Mouse (Mus musculus) spleen, postnatal 36 days (tissue): ENCODE measurements around the gene Slco4a1.

Experiments used
- DNase-seq, 2 experiments: peaks; one replicate each; pipeline ENCODE4 v3.0.0; 2022; ENCODE audit warnings: low spot score in 2 of 2, mixed read lengths in 1 of 2

The Slco4a1 gene

GRCm38 (mm10) chr2:180444957-180445785 lies 10.9 kb upstream of the Slco4a1 start:
- peak; percentile 40 to 56 for DNase-seq

GRCm38 (mm10) chr2:180445962-180446361 lies 10.1 kb upstream of the Slco4a1 start:
- DNase-seq: no peak

GRCm38 (mm10) chr2:180449007-180449406 lies 7.0 kb upstream of the Slco4a1 start:
- DNase-seq: peak; percentile 54 to 60

GRCm38 (mm10) chr2:180450529-180450928 lies 5.5 kb upstream of the Slco4a1 start:
- no peak for DNase-seq

GRCm38 (mm10) chr2:180456705-180457104 lies 660 bp downstream of the Slco4a1 start:
- DNase-seq: no peak

- no peak for DNase-seq
These were observed 1.6 kb downstream of the Slco4a1 start for GRCm38 (mm10) chr2:180457680-180458079.

- no peak for DNase-seq
These were observed 3.4 kb downstream of the Slco4a1 start for GRCm38 (mm10) chr2:180459437-180459836.

- no peak for DNase-seq
These were observed 4.8 kb downstream of the Slco4a1 start for GRCm38 (mm10) chr2:180460801-180461200.

- DNase-seq: no peak
These were observed 6.5 kb downstream of the Slco4a1 start for GRCm38 (mm10) chr2:180462593-180462992.

- DNase-seq: no peak
These were observed 10.5 kb downstream of the Slco4a1 start for GRCm38 (mm10) chr2:180466505-180466904.

GRCm38 (mm10) chr2:180468871-180469270 lies 12.8 kb downstream of the Slco4a1 start:
- no peak for DNase-seq

GRCm38 (mm10) chr2:180469768-180470167 lies 13.7 kb downstream of the Slco4a1 start:
- no peak for DNase-seq

GRCm38 (mm10) chr2:180472306-180473079 lies 16.4 kb downstream of the Slco4a1 start:
- no peak for DNase-seq

GRCm38 (mm10) chr2:180473080-180473440 lies 17.0 kb downstream of the Slco4a1 start:
- peak; percentile 27 to 36 for DNase-seq

- no peak for DNase-seq
These were observed 18.8 kb downstream of the Slco4a1 start for GRCm38 (mm10) chr2:180474864-180475263.

- DNase-seq: no peak
These were observed 26.2 kb downstream of the Slco4a1 start for GRCm38 (mm10) chr2:180482274-180482673.

- no peak for DNase-seq
These were observed 28.8 kb downstream of the Slco4a1 start for GRCm38 (mm10) chr2:180484882-180485281.

GRCm38 (mm10) chr2:180485306-180485705 lies 29.3 kb downstream of the Slco4a1 start:
- DNase-seq: no peak

GRCm38 (mm10) chr2:180488210-180488751 lies 32.2 kb downstream of the Slco4a1 start:
- no peak for DNase-seq

GRCm38 (mm10) chr2:180495906-180496305 lies 39.9 kb downstream of the Slco4a1 start:
- DNase-seq: no peak

- no peak for DNase-seq
These were observed 43.7 kb downstream of the Slco4a1 start, which contains the start of gene Ntsr1 for GRCm38 (mm10) chr2:180499741-180500140. Gene Ntsr1, plus strand, starts transcription at chr2:180499976.

- no peak for DNase-seq
These were observed 44.7 kb downstream of the Slco4a1 start for GRCm38 (mm10) chr2:180500726-180501125.
